Mouse (Mus musculus): Measurements from ENCODE around the gene Arid2.
A peak's percentile ranks its signal among the peaks of the same experiment; 100 is the strongest.
"Not testable (repeated sequence)": the region's sequence is repeated elsewhere in the genome, so short reads cannot be mapped to it uniquely, and the experiment has no call there.

The Arid2 gene

DNA sequence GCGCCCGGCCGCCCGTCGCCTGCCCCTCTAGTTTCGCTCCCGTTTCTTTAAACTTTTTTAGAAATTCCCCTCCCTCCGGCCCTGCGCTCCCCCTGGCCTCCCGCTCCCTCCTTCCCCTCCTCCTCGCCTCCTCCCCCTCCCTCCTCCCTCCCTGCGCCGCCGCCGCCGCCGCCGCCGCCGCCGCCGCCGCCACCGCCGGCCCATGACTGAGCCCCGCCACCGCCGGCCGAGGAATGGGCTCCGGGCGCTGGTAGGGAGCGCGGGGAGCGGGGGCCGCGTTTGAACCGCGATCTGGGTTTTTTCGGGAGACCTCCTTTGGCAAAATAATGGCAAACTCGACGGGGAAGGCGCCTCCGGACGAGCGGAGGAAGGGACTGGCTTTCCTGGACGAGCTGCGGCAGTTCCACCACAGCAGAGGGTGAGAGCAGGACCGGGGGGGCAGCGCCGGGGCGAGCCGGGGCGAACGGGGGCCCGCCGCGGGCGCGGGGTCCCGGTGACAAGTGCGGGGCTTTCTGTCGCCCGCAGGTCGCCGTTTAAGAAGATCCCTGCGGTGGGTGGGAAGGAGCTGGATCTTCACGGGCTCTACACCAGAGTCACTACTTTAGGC lies at the start of gene Arid2:
Gene Arid2, plus strand, starts transcription at position 150 of the 607 bp plus-strand sequence.
- peak; percentile 68 for DNase-seq (ENCODE audit: low spot score)

DNA sequence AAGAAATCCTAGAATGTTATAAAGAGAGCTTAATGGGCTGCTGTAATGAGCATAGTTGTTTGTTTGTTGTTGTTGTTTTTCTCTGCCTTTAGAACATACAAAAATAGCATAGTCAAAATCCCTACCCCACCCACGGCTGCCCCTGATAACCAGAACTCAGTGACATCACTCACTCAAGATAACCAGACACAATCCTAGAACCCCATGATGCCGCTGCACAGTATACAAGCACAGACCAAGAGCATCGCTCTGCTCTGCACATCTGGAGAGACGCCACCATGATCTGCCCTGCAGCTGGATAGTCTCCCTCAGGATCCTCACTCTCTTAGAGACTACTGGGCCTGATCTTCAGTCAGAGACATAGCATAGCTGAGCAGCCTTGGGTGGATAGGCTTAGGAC lies 49.2 kb upstream of the Arid2 start:
- no peak for DNase-seq (ENCODE audit: low spot score)

DNA sequence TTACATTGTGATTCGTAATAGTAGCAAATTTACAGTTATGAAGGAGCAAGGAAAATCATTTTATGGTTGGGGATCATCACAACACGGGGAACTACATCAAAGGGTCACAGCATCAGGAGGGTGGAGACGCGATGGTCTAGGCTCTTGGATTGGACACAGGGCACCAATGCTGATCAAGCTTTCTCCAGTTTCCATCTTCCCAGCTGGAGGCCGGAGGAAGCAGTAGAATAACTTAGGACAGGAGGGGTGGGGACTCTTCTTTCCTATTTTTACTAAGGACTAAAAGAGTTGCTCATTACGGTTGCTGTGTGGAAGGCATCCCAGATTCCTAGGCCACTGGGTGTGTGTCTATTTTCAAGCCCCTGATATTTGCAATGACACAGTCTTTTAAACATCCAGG lies 43.1 kb upstream of the Arid2 start:
- no peak for DNase-seq (ENCODE audit: low spot score)

DNA sequence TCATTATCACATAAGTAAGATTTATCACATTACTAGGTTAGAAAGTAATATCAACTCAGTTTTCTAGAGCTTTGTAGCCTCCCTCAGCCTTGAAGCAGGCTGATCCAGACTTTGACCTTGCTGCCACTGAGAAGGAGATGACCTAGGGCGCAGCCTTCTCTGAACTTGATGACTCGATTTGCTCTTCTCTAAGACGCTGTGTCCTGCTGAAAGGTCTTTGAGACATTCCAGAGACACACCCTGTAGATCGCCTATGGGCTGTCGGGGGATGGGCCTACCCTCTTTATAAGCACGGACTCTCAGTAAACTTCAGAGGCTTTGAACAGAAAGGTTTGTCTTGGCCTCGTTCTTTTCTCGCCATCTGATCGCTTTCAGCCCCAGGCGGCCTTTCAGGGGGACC lies 42.6 kb upstream of the Arid2 start:
- not testable (repeated sequence) for DNase-seq (ENCODE audit: low spot score)

DNA sequence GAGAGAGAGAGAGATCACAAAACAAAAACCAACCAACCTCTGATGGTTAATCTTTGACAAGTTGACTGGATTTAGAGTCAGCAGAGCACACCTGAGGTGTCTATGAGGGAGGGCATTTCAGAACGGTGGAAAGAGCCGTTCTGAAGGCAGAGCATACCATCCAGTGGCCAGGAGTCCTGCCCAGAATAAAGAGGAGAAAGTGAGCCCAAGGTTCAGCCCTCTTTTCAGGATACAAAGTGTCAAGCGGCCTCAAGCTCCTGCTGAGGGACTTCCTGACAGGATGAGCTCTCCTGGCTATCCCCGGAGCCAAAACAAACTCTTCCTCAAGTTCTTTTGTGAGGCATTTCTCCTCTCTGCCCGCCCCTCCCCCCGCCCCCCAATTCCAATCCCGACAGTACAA lies 33.5 kb upstream of the Arid2 start:
- DNase-seq (ENCODE audit: low spot score), result no peak

DNA sequence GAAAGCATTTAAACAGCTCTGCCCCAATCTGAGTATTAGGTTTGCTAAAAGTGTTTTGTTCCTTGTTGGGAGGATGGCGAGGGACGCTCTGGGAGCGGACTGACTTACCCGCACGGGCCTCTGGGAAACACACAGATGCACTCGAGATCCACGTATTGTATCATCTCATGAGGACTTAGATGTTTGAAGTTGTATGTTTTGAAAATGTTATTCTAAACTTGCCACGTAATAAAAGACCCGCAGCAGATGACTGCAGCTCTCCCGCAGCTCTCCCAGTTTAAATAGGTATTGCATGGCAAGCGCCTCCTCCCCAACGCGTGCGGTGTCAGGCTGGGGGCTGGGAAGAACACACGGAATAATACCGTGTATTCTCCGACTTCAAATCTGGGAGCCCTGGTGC lies 33.0 kb upstream of the Arid2 start:
- DNase-seq (ENCODE audit: low spot score), result no peak

DNA sequence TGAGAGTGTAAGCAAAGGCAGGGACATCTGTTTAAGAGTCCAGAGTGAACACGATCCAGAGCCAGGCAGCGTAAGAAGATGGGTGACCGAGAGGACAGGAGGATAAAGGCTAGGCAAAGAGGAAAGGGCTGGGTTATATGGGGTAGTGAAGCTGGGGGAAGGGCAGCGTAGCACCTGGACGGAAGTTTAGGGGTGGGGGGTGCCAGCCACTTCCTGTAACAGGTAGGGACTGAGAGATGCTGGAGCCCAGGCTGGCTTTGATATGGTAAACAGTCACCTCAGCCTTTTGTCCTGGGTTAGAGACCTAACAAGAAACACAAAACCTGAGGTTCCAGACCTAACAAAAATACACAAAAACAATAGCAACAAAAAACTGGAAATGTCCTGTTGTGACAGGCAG lies 29.5 kb upstream of the Arid2 start:
- no peak for DNase-seq (ENCODE audit: low spot score)

DNA sequence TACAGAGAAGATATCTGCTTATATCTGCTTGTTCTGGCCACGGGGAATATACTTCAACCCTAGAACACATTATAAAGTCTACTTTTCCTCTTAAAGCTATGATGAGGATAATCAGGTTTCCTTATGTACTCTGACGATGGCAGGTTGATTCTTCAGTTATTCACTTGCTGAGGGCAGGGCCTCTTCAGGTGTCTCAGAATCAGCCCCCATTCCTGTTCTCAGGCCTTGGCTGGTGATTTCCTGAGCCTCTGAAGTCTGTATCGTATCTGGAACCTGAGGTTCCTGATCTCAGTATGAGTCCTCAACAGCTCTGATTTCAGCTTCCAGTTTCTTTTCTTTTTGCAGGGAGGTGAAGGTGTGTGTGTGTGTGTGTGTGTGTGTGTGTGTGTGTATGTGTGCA lies 22.7 kb upstream of the Arid2 start:
- no peak for DNase-seq (ENCODE audit: low spot score)

DNA sequence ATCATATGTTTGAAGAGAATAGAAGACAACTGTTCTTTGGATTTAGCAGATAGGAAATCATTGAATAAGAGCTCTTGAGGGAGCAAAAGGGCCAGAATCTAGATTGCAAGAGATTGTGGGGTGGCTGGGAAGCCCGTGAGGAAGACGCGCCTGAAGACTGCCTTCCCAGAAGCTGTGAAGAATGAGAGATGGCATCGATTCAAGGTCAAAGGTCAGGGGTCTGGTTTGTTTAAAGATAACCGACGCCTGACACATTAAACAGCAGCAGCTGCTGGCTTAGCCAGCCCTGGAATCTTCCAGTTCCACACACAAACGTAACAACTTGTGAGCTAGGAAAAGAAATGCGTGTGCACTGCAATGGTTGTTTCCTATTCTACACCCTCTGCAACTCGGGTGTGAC lies 19.4 kb upstream of the Arid2 start:
- DNase-seq (ENCODE audit: low spot score), result no peak

DNA sequence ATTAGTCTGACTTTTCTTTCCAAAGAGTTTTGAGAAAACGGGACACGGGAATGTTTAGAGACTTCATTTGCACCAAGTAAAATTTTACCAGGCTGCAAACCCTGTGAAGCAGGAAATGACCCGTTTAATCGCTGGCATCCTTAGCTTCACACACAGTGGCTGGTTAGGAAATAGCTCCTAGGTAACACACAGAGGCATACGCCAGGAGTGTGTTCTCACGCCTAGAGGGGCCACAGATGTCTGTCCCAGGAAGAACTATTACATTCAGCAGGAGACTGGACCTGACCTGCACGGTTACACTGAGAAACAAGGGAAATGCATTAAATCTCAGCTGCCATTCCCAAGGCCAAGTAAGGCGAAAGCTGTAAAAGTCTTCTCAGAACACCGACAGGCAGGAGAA lies 18.7 kb upstream of the Arid2 start:
- DNase-seq (ENCODE audit: low spot score), result no peak

DNA sequence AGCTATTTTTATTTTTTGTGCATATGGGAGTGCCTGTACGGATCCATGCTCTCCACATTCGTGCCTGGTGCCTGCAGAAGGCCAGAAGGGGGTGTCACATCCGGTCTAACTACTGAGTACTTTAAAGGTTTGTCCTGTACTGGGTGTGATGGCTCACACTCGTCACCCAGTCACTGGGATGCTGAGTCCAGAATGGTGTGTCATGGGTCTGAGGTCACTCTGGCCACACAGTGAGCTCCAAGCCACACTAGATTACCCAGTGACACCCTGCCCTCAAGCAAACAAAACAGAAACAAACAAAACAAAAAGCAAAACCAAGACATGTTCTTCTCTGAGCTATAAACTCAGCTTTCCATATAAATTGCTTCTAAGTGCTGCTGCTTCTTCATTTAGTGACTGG lies 17.9 kb upstream of the Arid2 start:
- no peak for DNase-seq (ENCODE audit: low spot score)

DNA sequence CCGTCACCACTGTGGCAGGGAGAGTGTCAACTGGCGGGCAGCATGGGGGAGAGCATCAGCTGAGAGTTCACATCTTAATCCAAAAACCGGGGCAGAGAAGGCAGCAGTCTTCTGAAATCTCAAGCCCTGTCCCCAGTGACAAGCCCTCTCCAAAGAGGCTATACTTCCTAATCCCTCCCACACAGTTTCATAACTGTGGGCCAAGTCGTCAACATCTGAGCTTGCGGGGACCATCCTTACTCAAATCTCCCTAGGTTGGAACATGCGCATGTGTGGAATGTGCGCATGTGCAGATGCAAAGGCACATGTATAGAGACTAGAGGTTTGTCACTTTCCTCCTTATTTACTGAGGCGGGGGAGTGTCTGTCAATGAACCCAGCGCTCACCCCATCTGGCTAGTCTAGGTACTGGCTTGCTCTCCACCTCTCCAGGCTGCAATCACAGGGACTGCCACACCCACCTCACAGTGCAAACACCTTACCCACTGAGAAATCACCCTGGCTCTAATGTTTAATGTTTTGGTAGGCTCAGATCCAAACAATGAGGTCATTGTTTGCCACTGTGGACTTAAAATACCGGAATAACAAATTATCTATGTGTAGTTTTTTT lies 16.9 kb upstream of the Arid2 start:
- DNase-seq (ENCODE audit: low spot score), result peak; percentile 44

DNA sequence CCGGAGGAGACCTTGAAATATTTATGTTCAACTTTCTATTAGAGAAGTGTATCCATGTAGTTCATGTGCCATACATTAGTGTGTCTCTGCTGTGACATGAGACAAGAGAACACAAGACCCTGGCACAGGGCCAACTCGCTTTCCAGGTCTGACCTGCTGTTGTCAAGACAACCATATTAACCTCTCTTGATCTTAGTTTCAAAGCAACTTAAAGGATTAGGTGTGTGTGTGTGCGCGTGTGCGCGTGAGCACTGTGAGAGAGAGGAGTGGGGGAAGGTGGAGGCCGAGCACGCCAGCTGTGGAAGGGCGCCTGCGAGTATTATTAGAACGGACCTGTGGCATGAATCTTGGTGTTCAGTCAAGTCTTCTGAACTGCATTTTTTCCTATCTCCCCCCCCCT lies 15.0 kb upstream of the Arid2 start:
- DNase-seq (ENCODE audit: low spot score), result peak; percentile 47

DNA sequence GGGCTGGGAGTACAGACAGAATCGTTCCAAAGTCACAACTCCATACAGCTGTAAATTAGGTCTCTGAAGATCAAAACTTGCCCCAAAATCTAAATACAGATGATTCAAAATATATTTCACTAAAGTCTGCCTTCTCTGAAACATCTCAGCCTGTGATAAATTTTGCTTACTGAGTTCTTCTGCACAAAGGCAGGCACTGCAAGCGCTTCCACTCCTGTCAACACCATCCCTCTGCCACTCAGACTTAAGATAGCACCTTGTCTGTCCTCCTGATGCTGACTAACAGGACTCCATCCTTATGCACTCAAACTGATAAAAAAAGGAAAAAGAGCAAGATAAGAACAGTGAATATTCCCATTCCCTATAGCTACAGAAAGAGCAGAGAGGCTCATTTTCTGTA lies 13.0 kb upstream of the Arid2 start:
- no peak for DNase-seq (ENCODE audit: low spot score)

DNA sequence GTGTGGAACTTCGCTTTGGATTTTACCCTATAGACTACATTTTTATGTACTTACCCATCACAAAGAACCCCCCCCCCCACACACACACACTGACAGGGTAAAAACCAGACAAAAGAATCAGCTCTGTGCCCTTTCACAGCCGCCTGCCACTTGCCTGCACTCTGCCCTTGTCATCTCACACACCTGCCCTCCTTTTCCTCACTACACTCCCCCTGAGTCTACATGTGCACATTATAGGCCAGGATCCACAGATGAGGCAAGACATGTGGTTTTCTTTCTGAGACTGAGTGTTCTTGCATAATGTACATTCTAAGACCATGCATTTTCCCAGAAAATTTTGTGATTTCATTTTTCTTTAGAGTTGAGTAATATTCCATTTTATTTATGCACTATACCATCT lies 12.1 kb upstream of the Arid2 start:
- no peak for DNase-seq (ENCODE audit: low spot score)

DNA sequence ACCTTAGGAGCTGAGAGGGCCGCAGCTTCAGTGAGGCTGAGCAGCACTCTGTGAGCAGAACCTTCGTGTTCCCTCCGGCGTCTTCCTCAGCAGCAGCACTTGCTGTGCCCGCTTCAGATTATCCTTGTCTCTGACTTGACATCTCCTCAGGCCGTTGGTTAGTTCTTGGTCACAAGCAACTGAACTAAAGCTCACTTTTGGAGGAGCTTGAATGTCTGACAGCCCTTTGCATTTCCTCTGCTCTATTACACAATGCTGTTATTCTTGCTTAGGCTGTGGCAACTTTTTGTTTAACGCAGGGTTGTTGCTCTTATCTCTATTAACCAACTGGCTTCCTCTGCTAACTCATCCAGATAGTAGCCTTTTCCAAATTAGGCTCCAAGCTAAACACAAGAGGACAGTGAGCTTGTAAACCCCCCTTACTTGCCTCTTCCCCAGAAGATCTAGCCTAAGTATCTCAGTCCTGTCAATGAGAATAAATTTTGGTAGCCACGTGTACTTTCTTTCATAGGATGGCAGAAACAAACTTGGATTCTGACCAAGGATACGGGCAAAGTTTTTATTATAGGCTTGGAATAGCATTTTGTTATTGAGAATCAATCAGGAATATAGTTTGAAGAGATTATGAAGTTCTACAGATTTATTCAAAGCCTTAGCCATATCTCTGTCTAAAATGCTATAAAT lies 11.4 kb upstream of the Arid2 start:
- DNase-seq (ENCODE audit: low spot score), result no peak

DNA sequence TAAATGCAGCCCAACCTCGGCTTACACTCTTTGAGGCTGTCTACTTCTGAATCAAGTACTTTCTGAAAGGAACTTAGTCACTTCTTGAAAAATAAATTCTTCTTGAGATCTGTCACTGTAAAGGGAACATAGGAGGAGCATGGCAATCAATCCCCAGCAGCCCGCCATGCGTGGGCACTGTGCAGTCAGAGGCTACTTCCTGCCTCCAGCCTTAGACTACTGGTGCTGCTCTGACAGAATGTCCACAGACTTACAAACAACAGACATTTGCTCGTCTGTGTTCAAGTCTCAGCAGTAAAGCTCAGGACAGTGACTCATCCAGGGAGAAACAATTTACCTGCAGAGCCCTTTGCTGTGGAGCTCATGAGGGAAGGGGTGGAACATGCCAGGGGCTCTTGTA lies 10.3 kb upstream of the Arid2 start:
- DNase-seq (ENCODE audit: low spot score), result no peak

DNA sequence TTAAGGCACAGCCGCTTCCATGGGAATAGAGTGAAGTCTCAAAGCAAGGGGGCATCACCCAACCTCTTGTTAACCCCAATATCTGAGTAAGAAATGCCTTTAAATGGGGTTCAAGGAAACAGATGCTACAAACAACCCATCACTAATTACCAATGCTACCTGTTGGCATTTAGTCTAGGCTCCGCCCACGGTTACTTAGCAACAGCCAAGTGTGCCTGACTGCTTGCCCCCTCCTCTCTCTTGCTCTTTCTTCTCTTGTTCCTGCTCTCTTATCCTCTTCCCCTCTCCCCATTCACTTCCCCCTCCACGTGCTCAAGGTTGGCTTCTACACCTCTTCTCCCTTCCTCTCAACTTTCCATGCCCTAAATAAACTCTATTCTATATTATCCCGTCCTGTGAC lies 6.1 kb upstream of the Arid2 start:
- DNase-seq (ENCODE audit: low spot score), result no peak

DNA sequence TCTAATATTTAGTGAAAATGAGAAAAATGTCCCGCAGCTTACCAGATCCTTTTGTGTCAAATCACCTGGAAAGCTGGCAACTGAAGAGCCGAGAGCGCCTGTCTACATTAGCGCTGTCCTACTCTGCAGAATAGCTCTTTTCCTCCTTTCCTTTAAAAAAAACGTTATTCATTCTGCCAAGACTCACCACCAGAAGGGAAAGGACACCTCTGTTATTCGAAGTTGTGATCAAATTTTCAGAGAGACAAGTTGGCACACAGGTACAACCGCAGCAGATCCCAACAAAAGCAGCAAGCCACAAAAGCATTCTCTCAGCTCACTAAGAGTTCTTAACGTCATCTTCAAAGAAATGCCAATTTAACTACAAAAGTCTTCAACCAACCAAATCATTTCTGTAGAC lies 4.2 kb upstream of the Arid2 start:
- no peak for DNase-seq (ENCODE audit: low spot score)

DNA sequence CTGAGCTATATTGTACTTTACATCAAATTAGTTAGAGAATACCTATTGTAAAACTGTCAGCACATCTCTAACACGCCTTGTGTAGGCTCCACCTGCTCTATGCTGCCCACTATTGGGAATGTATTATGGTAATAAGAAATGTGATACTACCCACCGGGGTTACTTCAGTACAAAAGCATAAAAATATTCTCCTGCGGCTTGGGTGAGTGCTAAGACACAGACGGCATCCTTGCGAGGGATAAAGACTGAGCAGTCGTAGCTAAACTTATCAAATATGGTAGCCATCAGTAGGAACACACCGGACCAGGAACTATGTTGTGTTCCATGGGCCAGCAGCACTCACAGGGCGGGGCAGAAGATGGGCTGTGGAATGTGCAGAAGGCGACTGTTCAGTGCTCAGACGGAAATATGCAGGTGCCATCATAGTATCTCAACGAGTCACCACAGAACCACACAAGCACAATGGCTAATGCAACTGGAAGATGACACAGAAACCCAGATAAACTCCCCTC lies 3.3 kb upstream of the Arid2 start:
- DNase-seq (ENCODE audit: low spot score), result peak; percentile 24

DNA sequence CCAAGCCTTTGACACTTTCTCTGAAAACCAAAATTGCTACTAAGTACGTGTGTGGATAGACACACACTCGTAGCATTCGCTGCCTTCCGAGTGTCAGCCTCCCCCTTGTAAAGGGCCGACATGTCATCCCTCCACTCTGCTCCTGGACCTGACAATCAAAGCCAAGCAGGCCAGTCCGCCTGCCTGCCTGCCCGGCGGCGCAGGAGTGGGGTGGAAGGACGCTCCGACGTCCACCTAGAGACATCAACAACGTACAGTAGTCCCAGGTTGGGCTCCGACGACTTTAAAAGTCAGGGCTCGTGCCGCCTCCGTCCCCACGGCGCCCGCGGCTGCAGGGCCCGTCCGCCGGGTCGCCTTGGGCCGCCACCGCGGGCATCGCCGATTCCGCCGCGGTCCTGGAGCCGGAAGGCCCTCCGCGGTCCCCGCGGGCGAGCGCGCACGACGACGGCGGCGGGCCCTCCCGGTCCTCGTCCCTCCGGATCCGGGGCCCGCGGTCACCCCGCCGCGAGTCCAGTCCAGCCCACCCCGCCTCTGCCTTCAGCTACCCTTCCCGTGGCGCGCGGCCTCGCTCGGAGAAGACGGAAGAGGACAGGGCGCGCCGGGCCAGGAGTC lies 2.5 kb upstream of the Arid2 start:
- DNase-seq (ENCODE audit: low spot score), result no peak

DNA sequence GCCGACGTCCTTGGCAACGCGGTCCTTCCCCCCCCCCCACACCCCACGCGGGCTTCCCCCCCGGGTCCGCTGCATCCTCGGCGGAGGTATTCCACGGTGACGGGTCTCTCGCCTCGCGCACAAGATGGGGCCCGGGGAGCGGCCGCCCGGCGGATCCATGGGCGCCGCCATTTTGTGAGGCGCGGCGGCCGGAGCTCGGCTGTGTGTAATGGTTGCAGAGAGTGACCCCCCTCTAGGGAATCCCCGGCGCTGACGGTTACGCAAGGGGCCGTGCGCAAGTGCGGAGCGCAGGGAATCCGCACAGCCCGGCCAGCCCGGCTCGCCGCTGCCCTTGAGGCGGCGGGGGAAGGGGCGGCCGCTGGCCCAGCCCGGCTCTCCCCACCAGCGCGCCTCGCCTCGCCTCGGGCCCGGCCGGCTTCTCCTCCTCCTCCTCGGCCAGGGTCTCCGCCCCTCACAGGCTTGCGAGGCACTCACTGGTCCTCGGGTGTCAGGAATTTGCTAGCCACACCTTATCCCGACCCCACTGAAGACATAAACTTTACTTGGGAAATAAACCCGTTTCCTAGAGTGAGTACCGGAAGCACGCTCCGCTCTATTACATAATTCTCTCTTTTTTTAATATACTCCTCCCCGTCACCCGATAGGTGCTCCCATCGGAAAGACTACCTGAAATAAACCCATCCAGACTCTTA lies 1.8 kb upstream of the Arid2 start:
- DNase-seq (ENCODE audit: low spot score), result peak; percentile 89

Data from urinary bladder, postnatal 14 days (tissue).